Mouse (Mus musculus): ENCODE measurements around the gene Btbd10.
A peak's percentile ranks its signal among the peaks of the same experiment; 100 is the strongest.

Gene Btbd10

GRCm38 (mm10) chr7:113368746-113369619 lies at the start of gene Btbd10:
Gene Btbd10 (minus strand): TSS chr7:113369392.
- peak; percentile 99 for DNase-seq

- DNase-seq: no peak
Observed at GRCm38 (mm10) chr7:113416536-113416935, 47.3 kb upstream of the Btbd10 start.

DNA sequence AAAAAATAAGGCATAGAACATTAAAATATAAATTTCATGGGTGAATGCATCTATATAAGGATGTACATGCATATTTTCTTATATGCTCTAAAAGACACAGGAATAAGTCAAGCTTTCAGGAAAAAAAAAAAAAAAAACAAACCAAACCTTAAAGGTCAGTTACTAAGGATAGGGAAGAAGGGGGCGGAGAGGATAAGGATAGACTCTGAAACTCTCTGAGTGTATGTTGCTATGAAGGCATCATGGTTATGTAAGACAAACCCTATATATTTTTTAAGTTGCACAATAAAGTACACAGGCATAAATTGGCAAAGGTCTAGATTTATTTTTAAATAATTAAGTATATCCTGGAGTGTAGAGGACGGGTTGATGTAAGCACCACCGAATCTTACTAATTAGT lies 46.1 kb upstream of the Btbd10 start:
- DNase-seq: no peak

DNA sequence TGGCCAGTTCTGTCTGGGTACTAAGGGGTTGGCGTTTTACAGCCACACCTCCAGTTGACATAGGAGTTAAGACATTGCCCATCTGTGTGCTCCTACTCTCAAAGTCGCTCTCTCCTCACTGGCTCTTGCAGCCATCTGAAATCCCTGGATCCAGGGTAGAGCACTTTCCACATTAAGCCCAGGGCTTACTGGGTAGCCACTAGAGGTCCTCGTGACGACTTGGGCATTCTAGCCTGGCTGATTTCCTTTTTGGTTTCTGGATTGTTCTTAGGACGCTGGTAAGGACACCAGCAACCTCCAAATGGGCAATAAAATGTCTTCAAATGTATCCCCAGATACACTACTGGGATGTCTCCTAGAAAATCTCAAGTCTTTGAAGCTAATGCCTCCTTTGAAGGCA lies 39.5 kb upstream of the Btbd10 start:
- no peak for DNase-seq

- no peak for DNase-seq
Observed at GRCm38 (mm10) chr7:113398083-113398482, 28.9 kb upstream of the Btbd10 start.

DNA sequence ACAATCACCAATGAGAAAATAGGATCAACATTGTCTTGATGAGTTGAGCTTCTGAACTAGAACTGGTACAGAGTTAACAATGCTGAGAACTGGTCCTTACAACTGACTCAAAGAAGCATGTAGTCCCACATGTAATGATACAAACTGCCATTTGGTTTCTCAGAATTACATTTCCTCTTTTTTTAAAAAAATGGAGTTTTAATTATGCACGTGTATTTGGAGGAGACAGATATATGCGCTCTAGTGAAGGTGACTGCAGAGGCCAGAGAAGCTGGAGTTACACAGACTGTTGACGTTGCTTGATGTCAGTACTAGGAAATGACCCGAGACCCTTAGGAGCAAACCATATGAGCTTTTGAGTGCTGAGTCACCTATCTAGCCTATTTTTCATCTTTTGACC lies 27.5 kb upstream of the Btbd10 start:
- no peak for DNase-seq

- DNase-seq: no peak
Observed at GRCm38 (mm10) chr7:113391619-113392018, 22.4 kb upstream of the Btbd10 start.

DNA sequence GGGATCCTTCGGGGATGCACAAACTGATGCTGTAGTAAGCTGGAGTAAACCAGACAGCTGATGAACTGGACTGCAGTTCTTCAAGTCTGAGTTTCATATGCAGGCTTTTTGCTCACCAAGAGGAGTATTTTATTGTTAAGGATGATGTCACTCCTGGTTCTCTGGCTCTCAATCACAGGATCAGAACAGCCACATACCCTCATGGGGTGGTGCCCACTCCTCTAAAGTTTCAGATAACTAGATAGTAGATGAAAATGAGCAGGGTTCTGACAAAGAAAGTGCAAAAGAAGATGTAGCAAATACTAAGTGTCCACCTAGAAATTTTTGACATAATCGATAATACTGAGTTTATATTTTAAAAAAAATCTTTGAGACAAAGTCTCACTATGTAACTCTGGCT lies 19.3 kb upstream of the Btbd10 start, which contains the start of gene Pth:
TSS of gene Pth (minus strand) at position 101 of the 400 bp plus-strand sequence.
- no peak for DNase-seq

- peak; percentile 68 for DNase-seq
Observed at GRCm38 (mm10) chr7:113377875-113378658, 8.9 kb upstream of the Btbd10 start.

DNA sequence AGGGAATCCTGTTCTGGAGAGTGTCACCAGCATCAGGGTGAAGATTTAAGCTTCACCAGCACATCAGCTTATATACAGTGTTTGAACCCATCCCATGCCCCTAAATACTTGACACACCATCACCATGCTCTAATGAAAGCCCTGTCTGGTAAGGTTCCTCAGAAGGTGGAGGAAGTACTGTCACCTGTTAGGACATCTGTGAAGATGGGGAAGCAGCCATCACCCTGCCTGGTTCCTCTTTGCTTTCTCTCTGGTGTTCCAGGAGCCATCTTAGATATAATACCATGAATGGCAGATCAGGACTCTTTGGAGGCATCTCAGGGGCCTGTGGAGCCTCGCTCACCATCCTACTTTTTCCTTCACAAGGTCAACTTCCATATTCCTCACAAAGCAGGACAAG lies 3.5 kb upstream of the Btbd10 start:
- DNase-seq: no peak

DNA sequence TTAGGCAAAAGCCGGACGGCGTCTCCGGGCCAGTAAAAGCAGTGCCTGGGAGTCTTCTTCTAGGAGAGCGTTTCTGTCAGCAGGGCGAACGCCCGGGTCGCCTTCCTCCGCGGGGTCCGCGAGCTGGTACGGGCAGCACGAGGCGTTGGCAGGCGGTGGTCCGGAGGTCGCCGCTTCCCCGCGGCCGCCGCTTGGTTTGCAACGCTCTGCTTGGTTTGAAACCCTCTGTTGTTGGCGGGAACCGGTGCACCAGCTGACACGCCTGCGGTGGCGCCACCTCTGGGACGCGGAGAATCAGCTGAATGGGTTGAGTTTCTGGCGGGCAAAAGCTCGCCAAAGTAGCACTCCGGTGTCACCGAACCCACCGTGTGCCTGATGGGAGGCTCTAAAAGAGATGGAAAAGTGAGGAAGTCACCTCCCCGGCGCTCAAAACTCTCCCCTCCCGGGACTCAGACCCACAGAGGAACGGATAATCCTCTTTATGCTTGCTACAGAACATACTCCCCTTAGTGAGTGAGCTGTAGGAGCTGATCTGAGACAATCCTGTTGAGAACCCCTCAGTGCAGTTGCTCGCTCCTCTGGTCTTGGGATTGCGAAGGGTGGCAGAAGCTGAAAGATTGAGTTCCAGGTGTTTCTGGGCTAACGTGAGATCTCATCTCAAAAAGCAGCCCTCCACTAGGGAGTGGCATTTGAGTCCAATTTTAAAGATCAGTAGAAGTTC lies 588 bp upstream of the Btbd10 start:
- peak; percentile 83 for DNase-seq

GRCm38 (mm10) chr7:113367440-113367839 lies 1.8 kb downstream of the Btbd10 start:
- DNase-seq: no peak

GRCm38 (mm10) chr7:113349089-113349488 lies 20.1 kb downstream of the Btbd10 start:
- DNase-seq: no peak

GRCm38 (mm10) chr7:113347694-113348093 lies 21.5 kb downstream of the Btbd10 start:
- no peak for DNase-seq

DNA sequence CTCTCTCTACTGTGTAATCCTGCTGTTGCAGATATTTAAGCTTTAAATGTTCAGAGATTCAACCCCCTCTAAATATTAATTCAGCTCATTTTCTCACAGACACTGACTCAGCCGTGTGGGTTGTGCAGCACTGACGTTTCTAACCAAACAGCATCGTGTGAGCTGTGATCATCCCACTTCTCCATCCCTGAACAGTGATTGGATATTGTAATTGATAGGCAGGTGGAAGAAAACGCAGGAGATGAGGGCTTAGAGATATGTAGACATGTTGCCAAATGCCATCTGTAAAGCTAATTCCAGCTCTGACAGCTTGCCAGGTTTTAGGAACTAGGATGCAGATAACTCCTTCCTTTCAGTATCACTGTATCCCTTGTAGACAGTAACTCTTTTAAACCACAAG lies 21.9 kb downstream of the Btbd10 start:
- DNase-seq: no peak

- DNase-seq: no peak
Observed at GRCm38 (mm10) chr7:113335250-113335649, 33.9 kb downstream of the Btbd10 start.

GRCm38 (mm10) chr7:113334036-113334435 lies 35.2 kb downstream of the Btbd10 start:
- DNase-seq: no peak

- DNase-seq: no peak
Observed at GRCm38 (mm10) chr7:113320128-113320527, 49.1 kb downstream of the Btbd10 start.

DNA sequence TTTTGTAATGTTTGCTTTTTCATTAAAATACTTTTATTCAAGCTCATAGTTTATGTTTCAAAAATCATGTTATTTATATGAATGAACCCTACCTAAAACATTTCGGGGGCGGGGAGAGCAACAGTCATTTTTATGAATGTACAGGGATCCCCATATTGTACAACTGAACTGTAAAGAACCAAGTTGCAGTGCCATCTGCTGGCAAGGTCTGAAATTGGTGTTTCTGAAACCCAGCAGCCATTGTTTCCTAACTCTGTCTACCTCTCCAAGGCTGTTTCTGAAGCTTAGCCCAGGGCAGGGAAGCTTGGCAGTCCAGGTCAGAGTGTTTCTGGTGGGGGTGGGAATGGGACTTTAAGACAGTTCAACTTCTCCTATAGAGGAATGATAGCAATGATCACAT lies 57.4 kb downstream of the Btbd10 start:
- DNase-seq: peak; percentile 63

- DNase-seq: no peak
Observed at GRCm38 (mm10) chr7:113310136-113310535, 59.1 kb downstream of the Btbd10 start.

DNA sequence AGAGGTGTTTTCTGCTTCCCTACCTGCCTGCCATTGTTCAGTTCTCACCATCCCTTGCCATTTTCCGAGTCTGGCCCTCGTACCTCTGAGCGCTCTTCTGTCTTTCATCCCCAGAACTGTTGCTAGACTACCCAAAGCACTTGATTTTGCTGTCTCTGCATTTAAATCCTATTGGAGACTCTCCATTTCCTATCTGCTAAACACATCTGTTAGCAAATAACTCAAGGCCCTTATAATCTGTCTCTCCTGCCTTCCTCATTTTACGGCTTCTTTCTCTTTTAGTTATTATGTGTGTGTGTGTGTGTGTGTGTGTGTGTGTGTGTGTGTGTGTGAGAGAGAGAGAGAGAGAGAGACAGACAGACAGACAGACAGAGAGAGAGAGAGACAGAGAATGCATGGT lies 71.4 kb downstream of the Btbd10 start:
- DNase-seq: no peak

GRCm38 (mm10) chr7:113295077-113295890 lies 73.9 kb downstream of the Btbd10 start:
- peak; percentile 63 for DNase-seq
